Mouse (Mus musculus): ENCODE data around the gene Ube2ql1.

Gene Ube2ql1

GRCm38 (mm10) chr13:69707496-69707895 lies 32.2 kb downstream of the Ube2ql1 start:
- DNase-seq (ENCODE audit: low spot score) = no peak

DNA sequence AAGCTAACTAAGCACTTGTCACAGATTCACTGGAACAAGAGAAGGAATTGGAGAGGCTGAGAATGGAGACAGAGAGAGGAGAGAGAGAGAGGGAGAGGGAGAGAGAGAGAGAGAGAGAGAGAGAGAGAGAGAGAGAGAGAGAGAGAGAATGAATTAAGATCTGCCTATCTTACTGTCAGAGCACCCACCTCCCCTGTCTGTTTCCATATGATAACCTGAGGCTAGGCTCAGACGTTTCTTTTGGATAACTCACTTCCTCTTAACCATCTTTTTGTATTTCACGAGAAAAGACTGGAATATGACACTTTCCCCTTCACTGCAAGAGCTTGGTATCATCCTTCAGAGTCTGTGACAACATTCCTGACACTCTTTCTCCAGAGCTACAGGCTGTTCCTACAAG lies 32.8 kb downstream of the Ube2ql1 start:
- DNase-seq (ENCODE audit: low spot score) = no peak

- DNase-seq (ENCODE audit: low spot score) = no peak
Measured at GRCm38 (mm10) chr13:69703505-69703904, 36.2 kb downstream of the Ube2ql1 start.

DNA sequence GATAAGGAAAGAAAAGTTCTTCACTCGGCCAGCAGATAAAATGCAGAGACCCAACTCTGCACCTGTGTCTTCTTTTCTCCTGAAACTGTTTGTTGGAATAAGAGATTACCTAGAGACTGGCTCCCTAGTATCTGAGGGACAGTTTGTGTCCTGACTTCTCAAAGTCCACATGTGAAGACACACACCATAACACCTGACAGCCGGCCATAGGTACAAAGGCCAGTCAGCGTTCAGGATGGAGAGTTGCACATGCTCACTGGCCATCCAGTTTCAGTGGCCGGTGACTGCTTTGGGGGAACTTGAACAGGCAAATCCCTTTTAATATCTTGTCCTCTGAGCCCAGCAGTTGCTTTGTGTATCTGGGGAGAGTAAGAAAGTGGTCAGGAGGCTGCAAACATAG lies 38.3 kb downstream of the Ube2ql1 start:
- no peak for DNase-seq (ENCODE audit: low spot score)

- DNase-seq (ENCODE audit: low spot score) = no peak
Measured at GRCm38 (mm10) chr13:69700827-69701226, 38.9 kb downstream of the Ube2ql1 start.

DNA sequence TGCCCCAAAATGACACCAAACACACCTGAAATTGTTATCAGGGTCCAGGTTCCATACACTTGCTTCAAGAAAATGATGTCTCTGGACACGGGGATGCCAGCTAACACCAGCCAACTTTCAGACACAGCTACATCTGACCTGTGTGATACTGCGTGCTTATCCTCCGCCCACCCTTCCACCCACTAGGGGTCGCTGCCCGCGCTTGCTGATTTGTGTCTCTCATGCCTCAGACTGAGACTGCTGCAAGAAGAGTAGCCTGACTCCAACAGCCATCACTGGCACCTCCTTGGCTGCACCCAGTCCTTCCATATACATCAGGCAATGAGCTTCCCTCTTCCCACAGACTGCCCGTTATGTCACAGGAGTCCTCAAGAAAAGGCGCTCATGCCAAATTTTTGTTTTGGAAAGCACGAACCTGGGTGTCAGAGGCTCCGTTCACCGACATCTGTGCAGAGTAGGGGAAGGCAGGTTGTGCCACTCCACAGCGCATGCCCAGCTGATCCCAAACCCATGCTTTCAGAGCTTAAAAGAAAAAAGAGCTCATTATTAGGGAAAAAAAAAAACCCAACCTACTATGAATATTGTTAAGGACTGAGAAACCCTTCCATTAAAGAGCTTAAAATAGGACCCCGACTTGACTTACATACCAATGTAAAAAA lies 43.2 kb downstream of the Ube2ql1 start:
- peak; percentile 89 for DNase-seq (ENCODE audit: low spot score)

- peak; percentile 79 for DNase-seq (ENCODE audit: low spot score)
Measured at GRCm38 (mm10) chr13:69691074-69691473, 48.6 kb downstream of the Ube2ql1 start.

GRCm38 (mm10) chr13:69687023-69687422 lies 52.7 kb downstream of the Ube2ql1 start:
- DNase-seq (ENCODE audit: low spot score) = no peak

DNA sequence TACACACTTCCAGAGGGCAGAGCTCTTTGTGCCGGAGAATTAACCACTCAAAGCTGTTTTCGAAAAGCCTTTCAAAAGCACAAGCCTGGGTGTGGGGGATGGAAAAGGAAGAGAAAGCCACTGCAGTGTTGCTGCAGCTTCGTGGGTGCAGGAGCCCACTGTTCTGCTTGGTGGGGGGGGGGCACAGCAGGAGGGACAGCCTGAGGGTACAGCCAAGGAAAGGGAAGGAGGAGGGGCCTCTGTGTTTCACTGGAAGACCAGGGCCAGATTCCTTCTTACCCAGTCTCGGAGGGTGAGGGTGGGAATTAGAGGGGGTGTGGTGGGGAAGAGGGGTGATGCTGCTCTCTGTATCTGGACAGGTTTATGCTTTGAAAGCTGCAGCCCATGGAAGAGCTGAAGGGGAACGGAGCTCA lies 54.3 kb downstream of the Ube2ql1 start:
- DNase-seq (ENCODE audit: low spot score) = peak; percentile 13

DNA sequence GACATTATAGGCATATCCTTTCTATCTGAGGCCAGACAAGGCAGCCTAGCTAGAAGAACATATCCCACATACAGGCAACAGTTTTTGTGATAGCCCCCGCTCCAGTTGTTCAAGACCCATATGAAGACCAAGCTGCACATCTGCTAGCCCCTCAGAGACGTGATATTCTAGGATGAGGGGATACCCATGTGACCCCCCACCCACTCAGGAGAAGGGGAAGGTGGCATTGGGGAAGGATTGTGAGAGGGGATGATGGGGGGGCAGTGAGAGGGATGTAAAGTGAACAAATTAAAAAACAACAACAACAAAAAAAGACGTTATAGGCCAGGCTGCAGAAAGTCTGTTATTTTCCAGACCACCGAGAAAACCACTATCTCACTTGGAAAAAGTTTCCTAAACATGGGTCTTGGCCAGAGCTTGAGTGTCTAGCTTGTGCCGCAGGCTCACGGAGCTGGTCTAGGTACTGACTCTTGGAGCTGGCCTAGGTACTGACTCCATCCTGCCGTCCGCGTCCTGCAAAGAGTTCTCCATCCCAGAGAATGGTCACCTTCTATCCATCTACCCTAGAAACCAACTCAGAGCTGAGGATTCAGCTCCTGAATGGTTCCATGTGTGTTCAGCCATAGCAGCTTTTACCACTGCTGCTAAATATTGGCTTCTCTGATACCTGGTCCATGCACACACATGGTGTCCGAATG lies 65.6 kb downstream of the Ube2ql1 start:
- DNase-seq (ENCODE audit: low spot score) = no peak

DNA sequence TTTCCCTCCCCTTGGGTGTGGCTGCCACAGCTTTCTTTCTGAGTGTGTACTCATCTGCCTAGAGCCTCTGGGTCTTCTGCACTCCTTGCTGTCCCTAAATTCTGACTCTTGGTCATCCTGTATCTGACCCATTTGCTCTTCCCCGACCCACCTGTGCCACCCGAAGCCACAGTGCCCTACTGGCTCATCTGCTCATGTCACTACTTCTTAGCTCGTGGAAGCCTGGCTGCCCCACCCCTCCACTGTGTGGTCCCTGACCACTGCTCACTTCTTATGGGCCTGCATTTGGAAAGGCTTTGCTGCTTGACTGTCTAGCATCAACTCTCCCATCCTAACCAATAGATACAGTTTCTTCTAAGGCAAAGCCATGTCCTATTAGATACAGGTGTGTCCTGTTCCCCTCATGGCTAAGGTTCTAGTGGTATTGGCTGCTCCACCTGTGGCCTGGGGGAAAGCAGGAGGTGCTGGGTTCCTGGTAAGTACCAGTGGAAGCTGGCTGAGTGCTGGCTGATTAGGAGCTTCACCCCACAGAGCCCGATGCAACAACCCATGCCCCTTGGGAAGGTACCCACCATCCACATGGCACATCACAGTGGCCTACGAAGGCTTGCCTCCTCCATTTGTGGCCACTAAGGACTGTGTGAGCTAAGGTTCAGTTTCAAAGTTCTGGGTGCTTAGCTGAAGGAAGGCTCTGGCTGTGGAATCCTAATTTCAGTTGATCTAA lies 66.3 kb downstream of the Ube2ql1 start:
- DNase-seq (ENCODE audit: low spot score) = no peak

DNA sequence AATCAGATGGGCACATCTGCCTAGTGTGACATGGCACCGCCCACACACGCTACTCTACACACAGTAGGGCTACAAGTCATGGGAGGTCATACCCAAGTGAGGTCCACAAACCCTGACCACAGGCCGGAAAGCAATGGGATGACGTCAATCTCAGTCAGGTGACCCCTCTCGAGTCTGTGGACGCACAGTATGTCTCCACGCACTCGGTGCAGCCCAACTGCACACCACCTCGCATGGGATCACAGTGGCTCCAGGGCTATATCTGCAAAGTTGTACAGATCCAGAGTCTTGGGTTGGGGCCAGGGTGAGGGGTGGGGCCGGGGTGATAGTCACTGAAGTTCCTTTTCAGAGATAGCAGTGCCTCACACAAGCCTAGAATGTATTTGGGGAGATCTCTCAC lies 67.1 kb downstream of the Ube2ql1 start:
- no peak for DNase-seq (ENCODE audit: low spot score)

- no peak for DNase-seq (ENCODE audit: low spot score)
Measured at GRCm38 (mm10) chr13:69672121-69672520, 67.6 kb downstream of the Ube2ql1 start.

GRCm38 (mm10) chr13:69654508-69654907 lies 85.2 kb downstream of the Ube2ql1 start:
- no peak for DNase-seq (ENCODE audit: low spot score)

Measured in retina, embryonic 14.5 days (tissue).